Mouse (Mus musculus) forebrain, postnatal 0 days (tissue): Measurements from ENCODE around the gene Gm29644. TPM values are rescaled to one million over a fixed set of nuclear protein-coding genes. Genes with fewer than 3 reads are reported as not detected.
"Not testable (repeated sequence)": the region's sequence is repeated elsewhere in the genome, so short reads cannot be mapped to it uniquely, and the experiment has no call there.

ENCODE experiments used
- ATAC-seq: fragments of 200-750 bp; cut with Nextera tagmentation; 2 replicates; pipeline ENCODE4 v1.8.0; 2017; ENCODE audit warnings: mild to moderate bottlenecking, moderate library complexity
- DNase-seq: peaks from one replicate; pipeline ENCODE4 v3.0.0-alpha.2; 2015
- H3K27ac ChIP-seq: fragments of 300-500 bp; sonication (generic); 2 replicates; pipeline ENCODE4 v1.5.1; 2014; ENCODE audit warnings: low read depth, mild to moderate bottlenecking, antibody characterized with exemption, low read length, moderate library complexity, mixed read lengths
- H3K27me3 ChIP-seq: fragments of 300-500 bp; sonication (generic); 2 replicates; pipeline ENCODE4 v1.6.1; 2014; ENCODE audit warnings: mild to moderate bottlenecking, low read length, mixed read lengths; ENCODE audit not compliant: insufficient read depth
- H3K36me3 ChIP-seq: fragments of 300-500 bp; sonication (generic); 2 replicates; pipeline ENCODE4 v1.6.1; 2014; ENCODE audit warnings: mild to moderate bottlenecking, moderate library complexity; ENCODE audit not compliant: insufficient read depth
- H3K4me1 ChIP-seq: fragments of 300-500 bp; sonication (generic); 2 replicates; pipeline ENCODE4 v1.6.1; 2014; ENCODE audit warnings: antibody characterized with exemption; ENCODE audit not compliant: insufficient read depth
- H3K4me2 ChIP-seq: fragments of 300-500 bp; sonication (generic); 2 replicates; pipeline ENCODE4 v1.6.1; 2014; ENCODE audit warnings: low read depth, mild to moderate bottlenecking, moderate library complexity
- H3K4me3 ChIP-seq: fragments of 300-500 bp; sonication (generic); 2 replicates; pipeline ENCODE4 v1.5.1; 2014; ENCODE audit warnings: low read depth, low read length, mixed read lengths
- H3K9ac ChIP-seq: fragments of 300-500 bp; sonication (generic); 2 replicates; pipeline ENCODE4 v1.6.1; 2014; ENCODE audit warnings: mild to moderate bottlenecking
- H3K9me3 ChIP-seq: fragments of 300-500 bp; sonication (generic); 2 replicates; pipeline ENCODE4 v1.6.1; 2016; ENCODE audit warnings: low read length
- WGBS: fragments of 180-500 bp; shearing (Covaris S2); extraction: QIAGEN DNeasy Blood & Tissue Kit; methylation state at CpG from one replicate; pipeline ENCODE4 v1.1.7; 2014; 5-methylcytosine and 5-hydroxymethylcytosine counted together
- polyA plus RNA-seq: library from polyadenylated mRNA; unstranded; fragments of >200 nt; fragmentation: Nextera tagmentation; extraction: Ambion mirVana; gene quantifications from 2 replicates; pipeline ENCODE4 v1.2.1, GENCODE M21; 2015
- total RNA-seq: library from RNA; depleted of rRNA; stranded (reverse); fragments of >200 nt; gene quantifications from 2 replicates; pipeline ENCODE4 v1.2.3, GENCODE M21; 2014; rRNA removed

The Gm29644 gene
- total RNA-seq: not detected in 2 replicates
- polyA plus RNA-seq: not detected in 2 replicates

GRCm38 (mm10) chrY:70303187-70303586 is at the start of gene Gm29644, which contains the start of gene Gm29423:
Gene Gm29644, minus strand, starts transcription at chrY:70303343.
Gene Gm29423, minus strand, starts transcription at chrY:70303287.
- H3K9me3 ChIP-seq, H3K4me3 ChIP-seq, H3K27ac ChIP-seq, H3K4me1 ChIP-seq, DNase-seq, ATAC-seq, H3K27me3 ChIP-seq, H3K4me2 ChIP-seq, H3K36me3 ChIP-seq, H3K9ac ChIP-seq: not testable (repeated sequence)
- WGBS: no CpG with 5 or more reads among the region's 2 CpGs

DNA sequence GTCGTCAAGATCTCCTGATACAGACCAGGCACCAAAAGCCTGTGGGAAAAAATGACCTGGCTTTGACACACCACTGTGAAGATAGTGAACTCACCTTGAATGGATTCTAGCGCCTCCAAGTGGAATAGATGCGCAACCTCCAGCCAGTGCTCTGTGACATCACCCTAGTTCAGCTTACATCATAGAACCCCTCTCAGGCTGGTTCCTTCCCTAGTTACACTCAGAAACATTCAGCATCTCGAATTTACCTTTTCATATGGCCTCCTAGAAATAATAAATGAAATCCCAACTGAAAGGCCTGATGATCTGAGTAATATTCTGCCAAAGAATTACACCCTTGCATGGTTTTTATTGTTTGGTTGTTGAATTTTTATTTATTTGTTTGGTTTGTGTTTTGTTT is 29.6 kb downstream of the Gm29644 start, which contains the start of gene Gm21118:
Gene Gm21118 (minus strand): TSS at position 101 of the 400 bp plus-strand sequence.
- not testable (repeated sequence) for H3K4me2 ChIP-seq, H3K36me3 ChIP-seq, ATAC-seq, H3K27ac ChIP-seq, H3K4me3 ChIP-seq, H3K9me3 ChIP-seq, H3K4me1 ChIP-seq, H3K27me3 ChIP-seq, H3K9ac ChIP-seq, DNase-seq
- no CpG with 5 or more reads among the region's 4 CpGs for WGBS

Other genes starting within 250 kb of the Gm29644 start
- not detected in 2 replicates for gene Gm21118, start 29.7 kb downstream of the Gm29644 start, total RNA-seq
- gene Gm21118, start 29.7 kb downstream of the Gm29644 start, polyA plus RNA-seq: not detected in 2 replicates
- gene Gm29423, start 56 bp downstream of the Gm29644 start, total RNA-seq: not detected in 2 replicates
- not detected in 2 replicates for gene Gm29423, start 56 bp downstream of the Gm29644 start, polyA plus RNA-seq
- gene Gm20888, start 138.5 kb upstream of the Gm29644 start, total RNA-seq: not detected in 2 replicates
- not detected in 2 replicates for gene Gm20888, start 138.5 kb upstream of the Gm29644 start, polyA plus RNA-seq